Mouse (Mus musculus) left cerebral cortex, adult 8-10 months (tissue): ENCODE results near the gene Zfp286. TPM values are rescaled to one million over a fixed set of nuclear protein-coding genes. Genes with fewer than 3 reads are reported as not detected.

Source experiments
- DNase-seq, 2 experiments: peaks; one replicate each; pipeline ENCODE4 v3.0.0; 2022; ENCODE audit warnings: low spot score in 2 of 2
- total RNA-seq, 4 experiments: library from RNA; stranded (reverse); gene quantifications; 2 replicates each; pipeline ENCODE4 v1.2.4; 2022

The Zfp286 gene
- total RNA-seq, 4 experiments from 2014 or later, result 18.2 to 27.5 (median 25.2) TPM

DNA sequence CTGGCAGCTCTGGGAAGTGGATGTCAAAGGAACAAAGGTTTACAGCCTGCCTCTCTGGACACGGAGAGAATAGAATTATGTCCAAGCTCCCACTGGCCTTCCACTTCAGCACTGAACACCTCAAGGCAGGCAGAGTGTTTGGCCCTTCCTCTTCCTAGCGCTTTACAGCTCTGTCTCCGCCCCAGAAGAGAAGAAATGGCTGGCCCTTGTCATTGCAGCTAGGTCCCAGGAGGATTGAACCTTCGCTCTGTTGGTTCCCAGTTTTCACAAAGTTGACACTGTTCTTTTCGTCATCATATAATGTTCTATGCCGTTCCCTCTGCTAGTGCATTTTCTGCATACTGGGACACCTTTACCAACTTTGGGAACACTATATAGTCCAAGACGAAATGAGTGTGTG, 81.0 kb downstream of the Zfp286 start:
- no peak for DNase-seq

DNA sequence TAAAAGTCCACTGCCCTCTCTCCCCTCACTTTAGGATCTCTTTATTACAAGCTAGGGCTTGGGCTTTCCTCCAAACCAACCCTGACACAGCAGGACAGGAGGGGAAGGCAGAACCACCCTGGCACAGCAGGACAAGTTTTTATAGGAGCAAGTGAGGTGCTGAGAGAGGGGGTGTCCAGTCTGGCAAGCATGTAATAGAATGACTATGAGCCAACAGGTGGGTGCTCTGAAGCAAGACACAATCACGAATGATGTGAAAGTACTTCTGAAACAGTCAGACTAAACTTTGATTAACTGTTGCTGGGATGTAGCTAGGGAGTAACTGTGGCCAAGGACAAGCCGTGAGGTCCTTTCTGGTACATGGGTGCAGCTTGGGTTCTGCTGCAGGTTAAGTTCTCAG, 83.1 kb downstream of the Zfp286 start:
- no peak for DNase-seq

Other genes with a start within 250 kb of the Zfp286 start
- gene Ubb, start 238.3 kb downstream of the Zfp286 start, total RNA-seq, result 1,000 to 10,000 TPM; 1,765 to 1,972 (median 1,844) TPM
- 10 to 100 TPM; 17.9 to 20.2 (median 19.3) TPM for gene Trpv2, start 215.0 kb downstream of the Zfp286 start, total RNA-seq
- 10 to 100 TPM; 18.8 to 21.2 (median 19.8) TPM for gene Lrrc75a, start 140.9 kb downstream of the Zfp286 start, total RNA-seq
- gene Mmgt2, start 140.8 kb downstream of the Zfp286 start, total RNA-seq, result 10 to 100 TPM; 21.5 to 34.3 (median 25.6) TPM
- 10 to 100 TPM; 17.2 to 19.2 (median 17.9) TPM for gene Zfp287, start 57.6 kb downstream of the Zfp286 start, total RNA-seq
- not detected for gene Gm10428, start 36.4 kb downstream of the Zfp286 start, total RNA-seq
- gene Trim16, start 30.8 kb upstream of the Zfp286 start, total RNA-seq, result 1 to 10 TPM; 1.4 to 1.7 (median 1.5) TPM
- gene Fbxw10, start 57.6 kb upstream of the Zfp286 start, total RNA-seq, result 1 to 10 TPM in 2 of 4 experiments, under 1 TPM in 2; 0.63 to 2.2 (median 1.0) TPM
- gene Tvp23b, start 90.0 kb upstream of the Zfp286 start, total RNA-seq, result 10 to 100 TPM; 29.9 to 35.5 (median 30.9) TPM
- gene Cdrt4, start 161.7 kb upstream of the Zfp286 start, total RNA-seq, result not detected